Mouse (Mus musculus) T-cell, adult 2 months (primary cell): Measurements from ENCODE around the gene Slc23a3.
A peak's percentile ranks its signal among the peaks of the same experiment; 100 is the strongest.

Experiments used
- DNase-seq: peaks from one replicate; pipeline ENCODE4 v3.0.0; 2022; ENCODE audit warnings: low spot score

Slc23a3 gene

GRCm38 (mm10) chr1:75133421-75134207 is at the start of gene Slc23a3:
Gene Slc23a3, minus strand, starts transcription at chr1:75133890.
- DNase-seq: no peak

GRCm38 (mm10) chr1:75182160-75182559 is 48.5 kb upstream of the Slc23a3 start:
- no peak for DNase-seq

GRCm38 (mm10) chr1:75181377-75181870 is 47.7 kb upstream of the Slc23a3 start:
- no peak for DNase-seq

- no peak for DNase-seq
These were observed 47.1 kb upstream of the Slc23a3 start for GRCm38 (mm10) chr1:75180741-75181140.

GRCm38 (mm10) chr1:75180105-75180590 is 46.5 kb upstream of the Slc23a3 start, which contains the start of gene Abcb6:
Gene Abcb6, minus strand, starts transcription at chr1:75180392.
- peak; percentile 81 for DNase-seq

- no peak for DNase-seq
These were observed 45.8 kb upstream of the Slc23a3 start for GRCm38 (mm10) chr1:75179334-75180104.

- peak; percentile 96 for DNase-seq
These were observed 35.1 kb upstream of the Slc23a3 start, which contains the start of gene Zfand2b for GRCm38 (mm10) chr1:75168472-75169464. Gene Zfand2b, plus strand, starts transcription at chr1:75168646.

GRCm38 (mm10) chr1:75168093-75168471 is 34.4 kb upstream of the Slc23a3 start:
- no peak for DNase-seq

GRCm38 (mm10) chr1:75160256-75160617 is 26.5 kb upstream of the Slc23a3 start:
- no peak for DNase-seq

GRCm38 (mm10) chr1:75159540-75160255 is 26.0 kb upstream of the Slc23a3 start:
- no peak for DNase-seq

GRCm38 (mm10) chr1:75158990-75159389 is 25.3 kb upstream of the Slc23a3 start:
- DNase-seq: no peak

- no peak for DNase-seq
These were observed 22.1 kb upstream of the Slc23a3 start for GRCm38 (mm10) chr1:75155837-75156236.

GRCm38 (mm10) chr1:75148727-75149126 is 15.0 kb upstream of the Slc23a3 start:
- no peak for DNase-seq

GRCm38 (mm10) chr1:75147411-75148135 is 13.9 kb upstream of the Slc23a3 start:
- DNase-seq: no peak

- DNase-seq: no peak
These were observed 11.9 kb upstream of the Slc23a3 start for GRCm38 (mm10) chr1:75145589-75145988.

GRCm38 (mm10) chr1:75142301-75143261 is 8.9 kb upstream of the Slc23a3 start, which contains the start of the genes Cnppd1 and Retreg2:
Gene Cnppd1, minus strand, starts transcription at chr1:75142711.
Gene Retreg2, plus strand, starts transcription at chr1:75142778.
- peak; percentile 97 for DNase-seq

- DNase-seq: peak; percentile 81
These were observed 7.9 kb upstream of the Slc23a3 start for GRCm38 (mm10) chr1:75141486-75142190.

GRCm38 (mm10) chr1:75140601-75141190 is 7.0 kb upstream of the Slc23a3 start:
- DNase-seq: peak; percentile 15
